Mouse (Mus musculus) liver, postnatal 0 days (tissue): ENCODE measurements around the gene Rfx3. TPM values are rescaled to one million over a fixed set of nuclear protein-coding genes. Genes with fewer than 3 reads are reported as not detected.

Experiments used
- ATAC-seq: fragments of 200-750 bp; cut with Nextera tagmentation; 2 replicates; pipeline ENCODE4 v1.8.0; 2017; ENCODE audit warnings: mild to moderate bottlenecking, moderate library complexity
- DNase-seq: peaks from one replicate; pipeline ENCODE4 v3.0.0-alpha.2; 2016
- H3K27ac ChIP-seq: fragments of 300-500 bp; sonication (generic); 2 replicates; pipeline ENCODE4 v1.5.1; 2014; ENCODE audit warnings: antibody characterized with exemption, moderate library complexity, mild to moderate bottlenecking, low read depth
- H3K27me3 ChIP-seq: fragments of 300-500 bp; sonication (generic); 2 replicates; pipeline ENCODE4 v1.6.1; 2014; ENCODE audit warnings: low read length, control low read depth, mixed read lengths; ENCODE audit not compliant: insufficient read depth
- H3K36me3 ChIP-seq: fragments of 300-500 bp; sonication (generic); replicated peaks from 2 replicates; pipeline ENCODE4 v1.6.1; 2014; ENCODE audit warnings: mild to moderate bottlenecking, control low read depth, low read length, moderate library complexity, mixed read lengths; ENCODE audit not compliant: insufficient read depth
- H3K4me1 ChIP-seq: fragments of 300-500 bp; sonication (generic); 2 replicates; pipeline ENCODE4 v1.6.1; 2014; ENCODE audit warnings: antibody characterized with exemption, mild to moderate bottlenecking, control low read depth; ENCODE audit not compliant: insufficient read depth
- H3K4me2 ChIP-seq: fragments of 300-500 bp; sonication (generic); 2 replicates; pipeline ENCODE4 v1.6.1; 2014; ENCODE audit warnings: low read depth, mild to moderate bottlenecking, low read length, moderate library complexity, mixed read lengths
- H3K4me3 ChIP-seq: fragments of 300-500 bp; sonication (generic); 2 replicates; pipeline ENCODE4 v1.5.1; 2014; ENCODE audit warnings: low read depth, low read length
- H3K9ac ChIP-seq: fragments of 300-500 bp; sonication (generic); replicated peaks from 2 replicates; pipeline ENCODE4 v1.6.1; 2014; ENCODE audit warnings: mild to moderate bottlenecking, moderate library complexity
- H3K9me3 ChIP-seq: fragments of 300-500 bp; sonication (generic); 2 replicates; pipeline ENCODE4 v1.6.1; 2016; ENCODE audit warnings: mild to moderate bottlenecking, control low read depth, low read length, mixed read lengths
- CTCF ChIP-seq: sonication (generic); IDR thresholded peaks from 2 replicates; pipeline ENCODE4 v1.5.1; 2016; ENCODE audit warnings: antibody characterized with exemption, low read depth
- EP300 ChIP-seq: IDR thresholded peaks from 2 replicates; pipeline ENCODE4 v1.6.1; 2016; ENCODE audit warnings: antibody characterized with exemption, low read depth, mild to moderate bottlenecking
- WGBS: fragments of 180-500 bp; shearing (Covaris S2); extraction: QIAGEN DNeasy Blood & Tissue Kit; methylation state at CpG from one replicate; pipeline ENCODE4 v1.1.7; 2014; ENCODE audit not compliant: insufficient replicate concordance; 5-methylcytosine and 5-hydroxymethylcytosine counted together
- polyA plus RNA-seq: library from polyadenylated mRNA; unstranded; fragments of >200 nt; fragmentation: Nextera tagmentation; extraction: Ambion mirVana; gene quantifications from 2 replicates; pipeline ENCODE4 v1.2.1, GENCODE M21; 2015

Rfx3 gene
- polyA plus RNA-seq, 1 experiment from 2014 or later: 0.90 TPM

DNA sequence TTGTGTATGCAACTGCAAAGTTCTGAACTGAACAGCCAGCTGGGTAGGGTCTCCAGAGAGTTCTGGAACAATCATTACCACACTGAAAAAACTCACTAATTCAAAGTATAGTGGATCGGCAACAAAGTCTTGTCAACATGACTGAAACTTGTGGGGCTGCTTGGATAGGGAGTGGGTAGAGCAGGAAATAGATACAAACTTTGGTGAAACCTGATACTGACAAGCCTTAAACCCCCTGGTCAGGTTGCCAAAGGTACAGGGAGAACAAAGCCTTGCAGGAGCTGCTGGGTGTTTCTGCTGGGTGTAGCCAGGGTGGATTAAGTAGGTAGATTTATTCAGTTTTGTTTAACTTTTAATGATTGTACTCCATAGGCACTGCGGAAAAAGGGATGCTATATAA, 274.4 kb downstream of the Rfx3 start:
- no peak for TF ChIP-seq CTCF
- TF ChIP-seq EP300: no peak
- Histone ChIP-seq H3K27ac (no peak overlapping the region), H3K4me3 (no peak overlapping the region), H3K9me3 (no peaks in the 10 kb centered on the region), H3K4me1 (no peaks in the 10 kb centered on the region), H3K27me3 (no peaks in the 10 kb centered on the region), H3K9ac (no peak overlapping the region), H3K4me2 (no peak overlapping the region), H3K36me3 (no peaks in the 10 kb centered on the region)
- WGBS: 61% methylated on average over 2 of the region's 2 CpGs
- DNase-seq: no peak
- no peak for ATAC-seq

DNA sequence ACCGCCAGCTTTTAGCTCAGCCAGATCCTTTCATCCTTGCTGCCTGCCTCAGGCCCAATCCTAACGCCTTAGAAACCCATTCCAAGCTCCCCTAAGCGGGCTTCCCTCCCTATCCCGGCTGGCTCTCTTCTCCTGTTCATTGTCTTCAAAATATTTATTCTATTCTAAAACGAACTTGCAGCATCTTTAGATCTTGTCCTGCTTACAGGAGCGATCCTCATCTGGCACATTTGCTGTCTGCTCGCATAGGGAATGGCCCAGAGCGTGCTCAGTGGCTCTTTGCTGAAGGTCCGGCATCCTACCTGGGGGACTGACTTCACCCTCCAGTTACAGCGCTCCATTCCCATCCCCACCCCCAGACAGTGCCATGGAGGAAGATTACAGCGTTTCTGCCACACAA, 292.0 kb downstream of the Rfx3 start:
- DNase-seq (no peak), ATAC-seq (no peak)
- TF ChIP-seq EP300 (no peak), CTCF (no peak)
- Histone ChIP-seq H3K36me3 (no peaks in the 10 kb centered on the region), H3K27ac (no peak overlapping the region), H3K4me3 (no peak overlapping the region), H3K9me3 (no peaks in the 10 kb centered on the region), H3K4me1 (no peaks in the 10 kb centered on the region), H3K9ac (no peak overlapping the region), H3K4me2 (no peak overlapping the region), H3K27me3 (no peaks in the 10 kb centered on the region)
- WGBS: 76% methylated on average over 11 of the region's 11 CpGs

DNA sequence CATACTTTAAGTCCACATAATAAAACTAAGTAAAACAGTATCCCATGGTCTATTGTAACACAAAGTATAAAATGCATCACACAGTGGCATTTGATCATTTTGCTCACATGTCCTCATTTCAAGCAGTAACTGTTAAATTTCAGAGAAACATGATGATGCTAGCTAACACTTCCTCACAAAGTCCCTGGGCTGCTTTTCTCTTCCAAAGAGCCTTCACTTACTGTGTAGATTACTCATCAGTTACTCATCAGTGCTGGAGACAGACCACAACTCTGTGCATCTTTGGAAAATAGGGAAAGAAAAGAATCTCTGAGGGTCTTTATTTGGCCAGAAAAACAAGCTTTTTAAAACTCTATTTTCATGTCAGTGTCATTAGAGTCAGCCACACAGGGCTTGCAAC, 294.7 kb downstream of the Rfx3 start:
- Histone ChIP-seq H3K4me3 (no peak overlapping the region), H3K36me3 (no peaks in the 10 kb centered on the region), H3K4me1 (no peaks in the 10 kb centered on the region), H3K9ac (no peak overlapping the region), H3K4me2 (no peak overlapping the region), H3K27me3 (no peaks in the 10 kb centered on the region), H3K27ac (no peak overlapping the region), H3K9me3 (no peaks in the 10 kb centered on the region)
- DNase-seq (no peak), ATAC-seq (no peak)
- TF ChIP-seq CTCF (no peak), EP300 (no peak)
